Mouse (Mus musculus) monocyte, adult 59 days (primary cell): ENCODE data around the gene Cyp2j7. TPM values are rescaled to one million over a fixed set of nuclear protein-coding genes. Genes with fewer than 3 reads are reported as not detected.

Experiments
- total RNA-seq, 2 experiments: library from RNA; stranded (reverse); gene quantifications; one replicate each; pipeline ENCODE4 v1.2.4; 2023

The Cyp2j7 gene
- total RNA-seq, result not detected

DNA sequence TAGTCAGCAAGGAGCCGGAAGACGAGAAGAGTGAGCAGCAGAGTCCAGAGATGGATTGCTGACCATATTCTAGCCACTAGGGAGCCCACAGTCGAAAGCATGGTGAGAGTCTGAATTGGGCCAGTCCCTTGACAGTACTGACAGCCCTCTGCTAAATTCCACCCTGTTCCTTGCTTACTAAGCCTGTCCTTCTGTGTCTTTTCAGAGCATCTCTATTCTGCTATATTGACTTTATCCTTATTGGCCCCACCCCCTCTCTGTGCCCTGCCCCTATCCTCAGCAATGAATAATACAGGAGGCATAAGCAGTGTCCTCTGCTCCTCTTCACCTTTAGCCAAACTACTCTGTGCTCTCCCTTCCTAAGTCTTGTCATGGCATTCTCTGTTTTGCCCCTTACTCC, at the start of gene Cyp2j7:
TSS of gene Cyp2j7 (minus strand) at position 101 of the 400 bp plus-strand sequence.

Other genes with a start within 250 kb of the Cyp2j7 start
- not detected for gene Cyp2j13, start 159.1 kb downstream of the Cyp2j7 start, total RNA-seq
- not detected for gene Cyp2j12, start 95.5 kb downstream of the Cyp2j7 start, total RNA-seq
- not detected for gene Cyp2j11, start 112.0 kb upstream of the Cyp2j7 start, total RNA-seq